Mouse (Mus musculus) G1E (cell line): ENCODE results near the gene Edem3.

Experiments used
- CTCF ChIP-seq: IDR thresholded peaks from 2 replicates; pipeline ENCODE4 v1.5.1; 2012; ENCODE audit warnings: low read depth, low read length, inconsistent platforms, mixed read lengths
- POLR2AphosphoS5 ChIP-seq: IDR thresholded peaks from 2 replicates; pipeline ENCODE4 v1.6.1; 2012; ENCODE audit warnings: low read depth, low read length, inconsistent platforms; ENCODE audit not compliant: insufficient replicate concordance
- TAL1 ChIP-seq: conservative IDR thresholded peaks from 2 replicates; pipeline ENCODE4 v1.6.1; 2012; ENCODE audit warnings: low read depth, low read length, inconsistent platforms, mixed read lengths

DNA sequence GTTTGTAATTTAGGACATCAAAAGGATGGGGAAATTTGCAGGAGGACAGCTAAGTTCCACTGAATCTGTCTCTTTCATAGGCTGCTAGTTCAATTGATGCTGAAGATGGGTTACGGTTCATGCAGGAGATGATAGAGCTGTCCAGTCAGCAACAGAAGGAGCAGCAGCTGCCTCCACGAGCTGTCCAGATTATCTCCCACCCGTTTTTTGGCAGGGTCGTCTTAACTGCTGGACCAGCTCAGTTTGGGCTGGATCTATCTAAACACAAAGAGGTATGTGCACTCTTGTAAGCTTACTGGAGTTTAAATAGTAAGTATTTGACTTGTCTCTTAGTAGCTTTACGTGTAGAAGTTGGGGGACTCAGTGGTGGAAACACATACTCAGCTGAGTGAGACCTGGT, 52.1 kb downstream of the Edem3 start:
- no peak for TF ChIP-seq CTCF
- TF ChIP-seq TAL1, result no peak
- TF ChIP-seq POLR2AphosphoS5, result no peak
